Mouse (Mus musculus) mature B cell (primary cell): Measurements from ENCODE around the gene Gm13102.
"Not testable (repeated sequence)": the region's sequence is repeated elsewhere in the genome, so short reads cannot be mapped to it uniquely, and the experiment has no call there.

Experiments
- in situ Hi-C: fragments of 300-500 bp; cut with MboI; formaldehyde crosslinking; loops from 2 replicates; pipeline ENCODE4 v1.14.3; 2019

Gene Gm13102

DNA sequence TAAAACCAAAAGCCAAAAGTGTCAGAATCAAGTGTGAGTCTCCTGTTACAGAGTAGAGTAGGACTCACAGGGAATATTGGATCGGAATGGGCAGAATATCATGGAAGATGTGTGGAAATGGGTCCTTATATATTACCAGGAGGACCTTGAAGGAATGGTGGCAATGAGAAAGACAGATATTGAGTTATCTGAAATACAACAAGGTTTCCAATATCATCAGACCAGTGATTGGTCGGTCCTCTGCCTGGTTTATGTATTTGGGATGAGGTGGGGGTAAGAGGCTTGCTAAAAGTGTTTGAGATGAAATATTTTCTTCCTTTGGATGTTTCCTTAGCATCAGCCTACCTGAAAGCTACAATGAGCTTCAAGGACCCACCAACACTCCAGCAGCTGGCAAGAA, at the start of gene Gm13102:
Gene Gm13102 (plus strand): TSS at position 301 of the 400 bp plus-strand sequence.
- in situ Hi-C loops: not testable (repeated sequence)

DNA sequence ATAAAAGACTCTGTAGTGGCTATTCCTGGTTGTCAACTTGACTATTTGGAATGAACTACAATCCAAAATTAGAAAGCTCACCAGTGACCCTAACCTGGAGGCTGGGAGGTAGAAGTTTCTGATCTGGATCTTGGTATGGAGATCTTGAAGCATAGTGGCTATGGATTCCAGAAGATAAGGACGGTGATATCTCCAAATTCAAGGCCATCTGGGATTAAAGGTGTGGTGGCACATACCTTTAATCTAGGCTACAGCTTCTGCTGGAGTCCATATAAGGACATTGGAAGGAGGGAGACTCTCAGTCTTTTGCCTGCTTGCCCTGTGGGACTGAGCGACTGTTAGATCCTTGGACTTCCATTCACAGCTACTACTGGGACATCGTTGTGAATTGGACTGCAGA, 47.4 kb upstream of the Gm13102 start, which contains the start of gene Pramel4:
Gene Pramel4 (plus strand): TSS at position 301 of the 400 bp plus-strand sequence.
- in situ Hi-C loops: not testable (repeated sequence)
